Mouse (Mus musculus): Measurements from ENCODE around the gene Gnb1.
"Not testable (repeated sequence)": the region's sequence is repeated elsewhere in the genome, so short reads cannot be mapped to it uniquely, and the experiment has no call there.

- not testable (repeated sequence) for TF ChIP-seq CTCF, EP300 (IDR thresholded peaks at IDR 0.05)
Measured at GRCm38 (mm10) chr4:155570315-155570714, 79.2 kb downstream of the Gnb1 start.

All from lung, postnatal 0 days (tissue).